15 mouse cellular contexts compared by ENCODE assay signal in the genomic region with DNA sequence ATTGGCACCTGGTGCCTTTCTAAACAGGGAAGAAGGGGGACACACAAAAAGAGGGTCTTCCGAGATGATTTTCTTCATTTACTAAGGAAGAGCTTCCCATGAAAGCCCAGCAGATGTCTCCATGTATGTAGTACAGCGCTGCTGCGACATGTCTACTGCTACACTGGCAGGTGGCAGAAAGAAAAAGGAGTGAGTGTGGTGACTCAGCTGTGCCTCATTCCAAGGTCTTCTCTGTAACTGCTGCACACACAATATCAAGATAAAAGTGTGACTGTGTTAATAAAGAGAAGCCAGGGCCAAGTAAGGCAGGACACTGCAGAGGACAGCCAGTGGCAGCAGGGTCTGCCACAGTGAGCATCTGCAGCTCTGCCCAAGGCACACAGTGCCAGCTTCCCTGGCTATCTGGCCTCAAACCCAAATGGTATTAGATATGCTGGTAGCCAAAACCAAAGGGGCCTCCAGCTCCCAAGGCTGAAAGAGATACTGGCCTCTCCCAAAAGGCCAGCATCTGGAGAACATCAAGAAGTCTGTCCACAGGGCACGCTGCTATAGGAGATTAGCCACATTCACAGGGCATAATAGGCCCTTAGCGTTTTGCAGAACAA. TPM values are rescaled to one million over a fixed set of nuclear protein-coding genes. Genes with fewer than 3 reads are reported as not detected.
DNase-seq lines count a peak whose midpoint lies in the region; ATAC-seq and TF ChIP-seq lines count a peak whose summit lies in the region.
"Had no signal": no experiment of that assay in that cellular context is flagged by ENCODE, and none has a peak within 500 bp of the region (broad histone marks: within the 10 kb centered on the region; RNA-seq: fewer than 3 reads in every experiment).

No protein-coding gene starts in this region.

- ATAC-seq in forebrain, embryonic 13.5 days, result no peak
- no peak for ATAC-seq in forebrain, embryonic 12.5 days (ENCODE audit: low FRiP score)
- ATAC-seq in embryonic facial prominence, embryonic 14.5 days (ENCODE audit: low read depth), result no peak
- ATAC-seq in liver, embryonic 12.5 days, result no peak
- ATAC-seq: intestine, embryonic 16.5 days had no signal

- peak overlapping the region; percentile 49 for H3K27ac ChIP-seq in forebrain, embryonic 13.5 days
- no peak overlapping the region for H3K27ac ChIP-seq in forebrain, embryonic 12.5 days
- peak overlapping the region; percentile 56 for H3K27ac ChIP-seq in layer of hippocampus, adult 2 months
- 0 out of 2 replicates have a peak overlapping the region, but pooled peaks have one; percentile 13 for H3K27ac ChIP-seq in embryonic facial prominence, embryonic 14.5 days (replicated peaks; ENCODE audit: low read depth, low read length)
- H3K27ac ChIP-seq in liver, embryonic 12.5 days, result no peak overlapping the region
- H3K27ac ChIP-seq: limb, embryonic 15.5 days had no signal

- peaks cover 19% of the 10 kb centered on the region; the same call in 1 of the 2 replicates for H3K36me3 ChIP-seq in forebrain, embryonic 13.5 days (ENCODE audit: poor library complexity, severe bottlenecking)
- 0 out of 2 replicates have a peak, but pooled peaks cover 12% of the 10 kb centered on the region for H3K36me3 ChIP-seq in forebrain, embryonic 12.5 days (replicated peaks)
- H3K36me3 ChIP-seq in embryonic facial prominence, embryonic 14.5 days (ENCODE audit: control insufficient read depth, insufficient read depth, low read length), result peaks cover 3% of the 10 kb centered on the region; the same call in 1 of the 2 replicates
- H3K36me3 ChIP-seq in liver, embryonic 12.5 days, result peaks cover 88% of the 10 kb centered on the region

- H3K4me2 ChIP-seq in forebrain, embryonic 13.5 days, result no peak overlapping the region
- H3K4me2 ChIP-seq in forebrain, embryonic 12.5 days, result no peak overlapping the region
- no peak overlapping the region for H3K4me2 ChIP-seq in embryonic facial prominence, embryonic 14.5 days (ENCODE audit: low read depth, low read length)
- H3K4me2 ChIP-seq in liver, embryonic 12.5 days, result no peak overlapping the region
- H3K4me2 ChIP-seq: limb, embryonic 15.5 days; lung, embryonic 14.5 days had no signal

- no peak for DNase-seq in layer of hippocampus, adult 2 months (ENCODE audit: low spot score in 2 of 2)
- DNase-seq in layer of hippocampus, postnatal 36 days, result no peak
- DNase-seq in MN1 (ENCODE audit: low spot score), result peak; percentile 84
- DNase-seq in embryonic facial prominence, embryonic 14.5 days (ENCODE audit: low spot score), result no peak
- DNase-seq: retina, postnatal 1 day; thymus, adult 2 months had no signal

- WGBS in forebrain, embryonic 13.5 days, result 81% methylated on average over 5 of the region's 5 CpGs
- WGBS in forebrain, embryonic 12.5 days, result 90% methylated on average over 5 of the region's 5 CpGs
- WGBS in embryonic facial prominence, embryonic 14.5 days, result 75% methylated on average over 5 of the region's 5 CpGs
- WGBS in liver, embryonic 12.5 days (ENCODE audit: insufficient replicate concordance), result 82% methylated on average over 5 of the region's 5 CpGs

- no peaks in the 10 kb centered on the region for H3K27me3 ChIP-seq in forebrain, embryonic 13.5 days
- H3K27me3 ChIP-seq in forebrain, embryonic 12.5 days, result no peaks in the 10 kb centered on the region
- H3K27me3 ChIP-seq in embryonic facial prominence, embryonic 14.5 days (replicated peaks; ENCODE audit: control insufficient read depth, insufficient read depth, low read length), result no peaks in the 10 kb centered on the region
- H3K27me3 ChIP-seq in liver, embryonic 12.5 days (replicated peaks), result no peaks in the 10 kb centered on the region
- H3K27me3 ChIP-seq: limb, embryonic 15.5 days had no signal

- no peak for TF ChIP-seq CTCF in layer of hippocampus, adult 2 months (conservative IDR thresholded peaks at IDR 0.05)

- H3K4me1 ChIP-seq in forebrain, embryonic 13.5 days, result peaks cover 15% of the 10 kb centered on the region
- no peaks in the 10 kb centered on the region for H3K4me1 ChIP-seq in forebrain, embryonic 12.5 days
- H3K4me1 ChIP-seq in embryonic facial prominence, embryonic 14.5 days (ENCODE audit: control insufficient read depth, insufficient read depth, low read length), result 0 out of 2 replicates have a peak, but pooled peaks cover 9% of the 10 kb centered on the region
- H3K4me1 ChIP-seq in liver, embryonic 12.5 days, result no peaks in the 10 kb centered on the region

- H3K4me3 ChIP-seq in forebrain, embryonic 13.5 days, result no peak overlapping the region
- no peak overlapping the region for H3K4me3 ChIP-seq in forebrain, embryonic 12.5 days (replicated peaks)
- no peak overlapping the region for H3K4me3 ChIP-seq in layer of hippocampus, adult 2 months
- no peak overlapping the region for H3K4me3 ChIP-seq in embryonic facial prominence, embryonic 14.5 days (ENCODE audit: low read depth, low read length)
- no peak overlapping the region for H3K4me3 ChIP-seq in liver, embryonic 12.5 days
- H3K4me3 ChIP-seq: limb, embryonic 15.5 days had no signal

- no peak overlapping the region for H3K9ac ChIP-seq in forebrain, embryonic 13.5 days
- no peak overlapping the region for H3K9ac ChIP-seq in forebrain, embryonic 12.5 days
- no peak overlapping the region for H3K9ac ChIP-seq in embryonic facial prominence, embryonic 14.5 days (ENCODE audit: low read depth, low read length)
- no peak overlapping the region for H3K9ac ChIP-seq in liver, embryonic 12.5 days
- H3K9ac ChIP-seq: limb, embryonic 15.5 days; lung, embryonic 14.5 days had no signal

- H3K9me3 ChIP-seq in forebrain, embryonic 13.5 days (replicated peaks), result no peaks in the 10 kb centered on the region
- H3K9me3 ChIP-seq in forebrain, embryonic 12.5 days, result no peaks in the 10 kb centered on the region
- no peaks in the 10 kb centered on the region for H3K9me3 ChIP-seq in embryonic facial prominence, embryonic 14.5 days (ENCODE audit: control insufficient read depth, low read length)
- no peaks in the 10 kb centered on the region for H3K9me3 ChIP-seq in liver, embryonic 12.5 days (replicated peaks)
- H3K9me3 ChIP-seq: limb, embryonic 15.5 days had no signal

RNA-seq across cellular contexts. Expression of gene Efcab10, which starts 34.7 kb away (rescaled TPM):
- polyA plus RNA-seq in forebrain, embryonic 13.5 days (2015; fragmentation: Nextera tagmentation; extraction: Ambion mirVana), result 1.0 and 1.6 TPM in 2 replicates
- polyA plus RNA-seq in forebrain, embryonic 12.5 days (2016; fragmentation: Nextera tagmentation; extraction: Ambion mirVana), result 1.2 and 1.4 TPM in 2 replicates
- 1 to 10 TPM; 2.2 to 3.2 TPM for total RNA-seq in layer of hippocampus, adult 2 months (2021)
- 1 to 10 TPM; 2.6 to 4.5 TPM for total RNA-seq in layer of hippocampus, postnatal 36 days (2021)
- 2.5 and 5.0 TPM in 2 replicates for polyA plus RNA-seq in embryonic facial prominence, embryonic 14.5 days (2014; fragmentation: Nextera tagmentation; extraction: Ambion mirVana)
- polyA plus RNA-seq in liver, embryonic 12.5 days (2016; fragmentation: Nextera tagmentation; extraction: Ambion mirVana), result not detected in 2 replicates
- total RNA-seq: megakaryocyte progenitor cell, adult 5-6 weeks; MEL had no signal
- polyA plus RNA-seq: heart, postnatal 0 days; intestine, embryonic 16.5 days; limb, embryonic 15.5 days; thymus, adult 2 months had no signal

Comparison
In these comparisons a context has a peak if more than half of its experiments do, and no peak if none do; other contexts are left out.
1. H3K27ac ChIP-seq: peak in forebrain, embryonic 13.5 days (single experiment), layer of hippocampus, adult 2 months (single experiment) and embryonic facial prominence, embryonic 14.5 days (single experiment); none in forebrain, embryonic 12.5 days (single experiment) and liver, embryonic 12.5 days (single experiment).